ENCODE assay signal across 9 mouse cellular contexts in the genomic region with DNA sequence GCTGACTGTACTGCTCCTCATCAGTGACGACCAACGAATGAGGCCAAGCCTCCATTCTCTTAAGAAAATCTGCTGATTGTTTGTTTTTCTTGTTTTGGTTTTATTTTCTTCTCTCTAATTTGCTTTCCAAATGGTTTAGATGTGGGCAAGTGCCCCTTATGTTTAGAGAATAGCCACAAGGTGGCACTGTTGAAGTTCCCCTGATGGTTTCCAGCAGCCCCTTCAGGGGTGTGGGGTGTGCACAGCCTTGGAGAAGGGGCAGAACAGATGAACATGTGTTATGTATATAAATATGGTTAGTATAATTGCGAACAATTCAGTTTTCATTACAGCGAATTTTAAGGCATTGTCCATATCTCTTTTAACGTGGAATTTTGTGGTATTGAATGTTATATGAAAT.
A peak's percentile ranks its signal among the peaks of the same experiment; 100 is the strongest.
DNase-seq lines count a peak whose midpoint lies in the region; ATAC-seq and TF ChIP-seq lines count a peak whose summit lies in the region.
"Had no signal": no experiment of that assay in that cellular context is flagged by ENCODE, and none has a peak within 500 bp of the region (broad histone marks: within the 10 kb centered on the region; RNA-seq: fewer than 3 reads in every experiment).

No protein-coding gene starts in this region.

- DNase-seq in kidney, adult 2 months = peak; percentile 26
- DNase-seq in kidney, adult 18-20 months = no peak
- DNase-seq in 3T3-L1 (ENCODE audit: low read depth, low spot score) (peak; percentile 50), CH12.LX (ENCODE audit: extremely low read depth) (peak; percentile 61)
- DNase-seq in forebrain, embryonic 14.5 days (ENCODE audit: low spot score) = peak; percentile 78
- peak; percentile 25 for DNase-seq in retina, postnatal 7 days (ENCODE audit: low read depth, low spot score)
- DNase-seq in gastrocnemius, postnatal 4 days (ENCODE audit: low spot score in 2 of 2) = no peak
- no peak for DNase-seq in heart, embryonic 10.5 days (ENCODE audit: low spot score)
- DNase-seq: liver, embryonic 13.5 days had no signal

- no peaks in the 10 kb centered on the region; the same call in 1 of the 2 replicates for H3K36me3 ChIP-seq in kidney, adult 2 months (ENCODE audit: control insufficient read depth, insufficient read depth, low read length)
- peaks cover 15 to 50% of the 10 kb centered on the region in 2 experiments for H3K36me3 ChIP-seq in CH12.LX (replicated peaks in 1 of 2; ENCODE audit: control insufficient read depth in 1 of 2, insufficient read depth in 1 of 2, low read length in 1 of 2)
- H3K36me3 ChIP-seq in forebrain, embryonic 14.5 days (ENCODE audit: control insufficient read depth, insufficient read depth, low read length) = peaks cover 17% of the 10 kb centered on the region; the same call in 1 of the 2 replicates
- peaks cover 19% of the 10 kb centered on the region; the same call in 1 of the 2 replicates for H3K36me3 ChIP-seq in heart, embryonic 10.5 days

- TF ChIP-seq CTCF in kidney, adult 2 months (conservative IDR thresholded peaks at IDR 0.05; ENCODE audit: insufficient read depth, insufficient read length, low read depth, low read length) = peak; percentile 45
- TF ChIP-seq CTCF in CH12.LX (conservative IDR thresholded peaks at IDR 0.05 in 1 of 2, IDR thresholded peaks at IDR 0.05 in 1 of 2; ENCODE audit: low read depth in 2 of 2, low read length in 2 of 2) = peak; percentile 49 to 84; a peak in 2 of 4 replicates

- TF ChIP-seq RAD21 in CH12.LX (IDR thresholded peaks at IDR 0.05; ENCODE audit: low read depth, low read length) = peak; percentile 81

- no peak overlapping the region for H3K4me2 ChIP-seq in CH12.LX (ENCODE audit: insufficient read depth, low read depth, poor library complexity, severe bottlenecking)
- no peak overlapping the region for H3K4me2 ChIP-seq in forebrain, embryonic 14.5 days (ENCODE audit: low read length)
- H3K4me2 ChIP-seq: liver, embryonic 13.5 days had no signal

- H3K4me1 ChIP-seq in kidney, adult 2 months (ENCODE audit: control insufficient read depth, insufficient read depth, low read length) = peaks cover 11% of the 10 kb centered on the region
- H3K4me1 ChIP-seq in CH12.LX (ENCODE audit: control insufficient read depth in 1 of 2, insufficient read depth in 2 of 2) = peaks cover 13 to 39% of the 10 kb centered on the region in 2 experiments
- H3K4me1 ChIP-seq in forebrain, embryonic 14.5 days (ENCODE audit: control insufficient read depth, insufficient read depth, low read length) = no peaks in the 10 kb centered on the region
- peaks cover 17% of the 10 kb centered on the region for H3K4me1 ChIP-seq in heart, embryonic 10.5 days

- dilution Hi-C loops in CH12.LX (cut with MboI; ENCODE audit: extremely low pct_ligation_motif_present, extremely low pct_unique_long_range_greater_than_20kb, low sequenced_read_pairs) = no loop called here

- 65% methylated on average over 5 of the region's 5 CpGs for WGBS in kidney, adult 2 months
- WGBS in forebrain, embryonic 14.5 days = 69% methylated on average over 5 of the region's 5 CpGs
- WGBS in heart, embryonic 10.5 days = 68% methylated on average over 5 of the region's 5 CpGs

- TF ChIP-seq POLR2A in kidney, adult 2 months (IDR thresholded peaks at IDR 0.05; ENCODE audit: low read depth, low read length) = no peak
- TF ChIP-seq POLR2A in CH12.LX (IDR thresholded peaks at IDR 0.05; ENCODE audit: low read depth, low read length) = no peak

- in situ Hi-C loops in CH12.LX (cut with MboI; ENCODE audit: low pct_ligation_motif_present, low pct_unique_long_range_greater_than_20kb, low sequenced_read_pairs) = no loop called here

- no peak overlapping the region for H3K4me3 ChIP-seq in kidney, adult 2 months (ENCODE audit: insufficient read depth, low read depth, low read length)
- H3K4me3 ChIP-seq in CH12.LX (replicated peaks in 1 of 3; ENCODE audit: low read depth in 2 of 3, low read length in 2 of 3, poor library complexity in 1 of 3) = no peak overlapping the region
- no peak overlapping the region for H3K4me3 ChIP-seq in forebrain, embryonic 14.5 days (ENCODE audit: low read depth, low read length)
- H3K4me3 ChIP-seq in heart, embryonic 10.5 days = no peak overlapping the region
- H3K4me3 ChIP-seq: liver, embryonic 13.5 days had no signal

- H3K9ac ChIP-seq in CH12.LX (ENCODE audit: insufficient read depth, low read depth) = no peak overlapping the region
- no peak overlapping the region for H3K9ac ChIP-seq in forebrain, embryonic 14.5 days (ENCODE audit: low read length)
- H3K9ac ChIP-seq: liver, embryonic 13.5 days had no signal

- H3K79me2 ChIP-seq in CH12.LX (replicated peaks; ENCODE audit: control insufficient read depth, extremely low read depth, insufficient read depth, poor library complexity, severe bottlenecking) = peaks cover 24% of the 10 kb centered on the region

- ATAC-seq in forebrain, embryonic 14.5 days = peak; percentile 75

- no peak overlapping the region for H3K27ac ChIP-seq in kidney, adult 2 months (ENCODE audit: insufficient read depth, low read depth, low read length)
- H3K27ac ChIP-seq in CH12.LX (ENCODE audit: insufficient read depth, low read depth) = no peak overlapping the region
- no peak overlapping the region for H3K27ac ChIP-seq in forebrain, embryonic 14.5 days (ENCODE audit: low read depth, low read length)
- no peak overlapping the region for H3K27ac ChIP-seq in heart, embryonic 10.5 days
- H3K27ac ChIP-seq: liver, embryonic 13.5 days had no signal

- no peaks in the 10 kb centered on the region for H3K9me3 ChIP-seq in CH12.LX (replicated peaks; ENCODE audit: low read length)
- H3K9me3 ChIP-seq in forebrain, embryonic 14.5 days (replicated peaks; ENCODE audit: control insufficient read depth, low read length) = no peaks in the 10 kb centered on the region
- no peaks in the 10 kb centered on the region for H3K9me3 ChIP-seq in heart, embryonic 10.5 days
- H3K9me3 ChIP-seq: liver, embryonic 13.5 days had no signal

- TF ChIP-seq EP300 in CH12.LX (IDR thresholded peaks at IDR 0.05; ENCODE audit: low read length) = no peak

- H3K27me3 ChIP-seq in kidney, adult 2 months (replicated peaks; ENCODE audit: control insufficient read depth, insufficient read depth, low read length) = no peaks in the 10 kb centered on the region
- H3K27me3 ChIP-seq in CH12.LX (replicated peaks) = no peaks in the 10 kb centered on the region
- no peaks in the 10 kb centered on the region for H3K27me3 ChIP-seq in forebrain, embryonic 14.5 days (replicated peaks; ENCODE audit: control insufficient read depth, insufficient read depth, low read length)
- H3K27me3 ChIP-seq in heart, embryonic 10.5 days (ENCODE audit: insufficient read depth, poor library complexity, severe bottlenecking) = no peaks in the 10 kb centered on the region
- H3K27me3 ChIP-seq: liver, embryonic 13.5 days had no signal

TF ChIP-seq in CH12.LX, 34 proteins besides CTCF, POLR2A, EP300 and RAD21:
- TF ChIP-seq SMC3 (IDR thresholded peaks at IDR 0.05; ENCODE audit: low read depth, low read length) (peak; percentile 71), CHD2 (IDR thresholded peaks at IDR 0.05; ENCODE audit: low read length) (no peak), IRF4 (IDR thresholded peaks at IDR 0.05; ENCODE audit: low read depth, low read length) (no peak)

Comparison
In these comparisons a context has a peak if more than half of its experiments do, and no peak if none do; other contexts are left out.
1. DNase-seq: peak in kidney, adult 2 months (single experiment), 3T3-L1 (single experiment), CH12.LX (single experiment), forebrain, embryonic 14.5 days (single experiment) and retina, postnatal 7 days (single experiment); none in kidney, adult 18-20 months (single experiment), gastrocnemius, postnatal 4 days (0 of 2) and heart, embryonic 10.5 days (single experiment).